Mouse (Mus musculus) left cerebral cortex, postnatal 4 days (tissue): Measurements from ENCODE around the gene Atf5. TPM values are rescaled to one million over a fixed set of nuclear protein-coding genes. Genes with fewer than 3 reads are reported as not detected.
A peak's percentile ranks its signal among the peaks of the same experiment; 100 is the strongest.

Source experiments
- DNase-seq: peaks from one replicate; pipeline ENCODE4 v3.0.0-alpha.2; 2022
- intact Hi-C: fragments of 180-260 bp; cut with DNase I; formaldehyde crosslinking; loops from one replicate; pipeline ENCODE4 v1.15.1; 2025
- total RNA-seq, 2 experiments: library from RNA; stranded (reverse); gene quantifications; 2 replicates each; pipeline ENCODE4 v1.2.3; 2021

The Atf5 gene
- 10 to 100 TPM; 22.6 to 23.5 TPM for total RNA-seq

GRCm38 (mm10) chr7:44816470-44817021 is at the start of gene Atf5:
TSS of gene Atf5 (minus strand) at chr7:44816658.
- intact Hi-C loops = no loop called here
- DNase-seq = no peak

- DNase-seq = no peak
- intact Hi-C loops = no loop called here
Observed at GRCm38 (mm10) chr7:44864595-44865542, 48.4 kb upstream of the Atf5 start.

- no peak for DNase-seq
- intact Hi-C loops = no loop called here
Observed at GRCm38 (mm10) chr7:44863982-44864494, 47.6 kb upstream of the Atf5 start.

- DNase-seq = no peak
- intact Hi-C loops = no loop called here
Observed at GRCm38 (mm10) chr7:44863210-44863609, 46.8 kb upstream of the Atf5 start.

GRCm38 (mm10) chr7:44862434-44862833 is 46.0 kb upstream of the Atf5 start:
- DNase-seq = no peak
- intact Hi-C loops = no loop called here

GRCm38 (mm10) chr7:44861429-44861816 is 45.0 kb upstream of the Atf5 start:
- intact Hi-C loops = no loop called here
- peak; percentile 32 for DNase-seq

- peak; percentile 86 for DNase-seq
- intact Hi-C loops = no loop called here
Observed at GRCm38 (mm10) chr7:44860576-44861428, 44.3 kb upstream of the Atf5 start.

- no peak for DNase-seq
- intact Hi-C loops = no loop called here
Observed at GRCm38 (mm10) chr7:44859896-44860295, 43.4 kb upstream of the Atf5 start.

GRCm38 (mm10) chr7:44857905-44858304 is 41.4 kb upstream of the Atf5 start:
- no peak for DNase-seq
- intact Hi-C loops = no loop called here

- DNase-seq = peak; percentile 83
- intact Hi-C loops = no loop called here
Observed at GRCm38 (mm10) chr7:44857042-44857552, 40.6 kb upstream of the Atf5 start, which contains the start of gene Pnkp. TSS of gene Pnkp (plus strand) at chr7:44857139.

GRCm38 (mm10) chr7:44856265-44856916 is 39.9 kb upstream of the Atf5 start:
- intact Hi-C loops = no loop called here
- DNase-seq = no peak

GRCm38 (mm10) chr7:44855036-44855435 is 38.6 kb upstream of the Atf5 start:
- no peak for DNase-seq
- intact Hi-C loops = no loop called here

GRCm38 (mm10) chr7:44854356-44855031 is 38.0 kb upstream of the Atf5 start:
- intact Hi-C loops = no loop called here

GRCm38 (mm10) chr7:44853596-44854355 is 37.3 kb upstream of the Atf5 start:
- DNase-seq = no peak
- intact Hi-C loops = no loop called here

More at GRCm38 (mm10) chr7:44854356-44855031, 38.0 kb upstream of the Atf5 start:
- peak; percentile 81 for DNase-seq

GRCm38 (mm10) chr7:44853065-44853464 is 36.6 kb upstream of the Atf5 start:
- intact Hi-C loops = no loop called here
- DNase-seq = no peak

GRCm38 (mm10) chr7:44852259-44853027 is 36.0 kb upstream of the Atf5 start:
- DNase-seq = no peak
- intact Hi-C loops = no loop called here

GRCm38 (mm10) chr7:44851625-44852234 is 35.3 kb upstream of the Atf5 start:
- DNase-seq = no peak

More at GRCm38 (mm10) chr7:44851625-44852234, 35.3 kb upstream of the Atf5 start:
- intact Hi-C loops = no loop called here
